Mouse (Mus musculus): Measurements from ENCODE around the gene Tbxas1. TPM values are rescaled to one million over a fixed set of nuclear protein-coding genes. Genes with fewer than 3 reads are reported as not detected.

Tbxas1 gene
- polyA plus RNA-seq, 1 experiment from 2014 or later = 2.0 TPM

GRCm38 (mm10) chr6:38840780-38841179, 34.4 kb upstream of the Tbxas1 start:
- ATAC-seq (ENCODE audit: low FRiP score, low TSS enrichment) (no peak), DNase-seq (ENCODE audit: low spot score) (no peak)
- Histone ChIP-seq H3K4me2 (replicated peaks; ENCODE audit: low read depth) (no peak overlapping the region), H3K4me1 (replicated peaks; ENCODE audit: control insufficient read depth, insufficient read depth) (no peaks in the 10 kb centered on the region), H3K9me3 (ENCODE audit: control insufficient read depth, low read length) (no peaks in the 10 kb centered on the region), H3K4me3 (ENCODE audit: low read depth, low read length) (no peak overlapping the region), H3K27ac (replicated peaks) (no peak overlapping the region), H3K9ac (ENCODE audit: low read length) (no peak overlapping the region), H3K27me3 (ENCODE audit: control insufficient read depth, insufficient read depth, low read length) (no peaks in the 10 kb centered on the region), H3K36me3 (ENCODE audit: control insufficient read depth, insufficient read depth, low read length) (no peaks in the 10 kb centered on the region)
- WGBS = 63% methylated on average over 1 of the region's 1 CpGs
- no peak for TF ChIP-seq EP300 (optimal IDR thresholded peaks at IDR 0.05)
- no peak for TF ChIP-seq CTCF (IDR thresholded peaks at IDR 0.05; ENCODE audit: low read depth)

- WGBS = 71% methylated on average over 3 of the region's 3 CpGs
These were observed 33.7 kb upstream of the Tbxas1 start for GRCm38 (mm10) chr6:38841551-38841950.

GRCm38 (mm10) chr6:38845117-38845516, 30.1 kb upstream of the Tbxas1 start:
- H3K36me3 ChIP-seq (ENCODE audit: control insufficient read depth, insufficient read depth, low read length) = no peaks in the 10 kb centered on the region
- no peak for TF ChIP-seq CTCF (IDR thresholded peaks at IDR 0.05; ENCODE audit: low read depth)
- H3K4me1 ChIP-seq (replicated peaks; ENCODE audit: control insufficient read depth, insufficient read depth) = peaks cover 14% of the 10 kb centered on the region
- DNase-seq (ENCODE audit: low spot score) = no peak
- 53% methylated on average over 1 of the region's 1 CpGs for WGBS
- no peaks in the 10 kb centered on the region for H3K9me3 ChIP-seq (ENCODE audit: control insufficient read depth, low read length)
- peak overlapping the region; percentile 67 for H3K27ac ChIP-seq (replicated peaks)
- H3K4me3 ChIP-seq (ENCODE audit: low read depth, low read length) = no peak overlapping the region
- no peak overlapping the region for H3K9ac ChIP-seq (ENCODE audit: low read length)
- no peak for ATAC-seq (ENCODE audit: low FRiP score, low TSS enrichment)
- H3K27me3 ChIP-seq (ENCODE audit: control insufficient read depth, insufficient read depth, low read length) = no peaks in the 10 kb centered on the region
- no peak overlapping the region for H3K4me2 ChIP-seq (replicated peaks; ENCODE audit: low read depth)

More at GRCm38 (mm10) chr6:38841551-38841950, 33.7 kb upstream of the Tbxas1 start:
- no peaks in the 10 kb centered on the region for H3K36me3 ChIP-seq (ENCODE audit: control insufficient read depth, insufficient read depth, low read length)
- no peak overlapping the region for H3K4me2 ChIP-seq (replicated peaks; ENCODE audit: low read depth)
- H3K4me3 ChIP-seq (ENCODE audit: low read depth, low read length) = no peak overlapping the region
- DNase-seq (ENCODE audit: low spot score) = no peak
- ATAC-seq (ENCODE audit: low FRiP score, low TSS enrichment) = no peak
- H3K4me1 ChIP-seq (replicated peaks; ENCODE audit: control insufficient read depth, insufficient read depth) = peaks cover 4% of the 10 kb centered on the region
- no peak overlapping the region for H3K9ac ChIP-seq (ENCODE audit: low read length)
- no peaks in the 10 kb centered on the region for H3K9me3 ChIP-seq (ENCODE audit: control insufficient read depth, low read length)
- TF ChIP-seq EP300 (optimal IDR thresholded peaks at IDR 0.05) (no peak), CTCF (IDR thresholded peaks at IDR 0.05; ENCODE audit: low read depth) (no peak)
- H3K27me3 ChIP-seq (ENCODE audit: control insufficient read depth, insufficient read depth, low read length) = no peaks in the 10 kb centered on the region
- H3K27ac ChIP-seq (replicated peaks) = no peak overlapping the region

- ATAC-seq (ENCODE audit: low FRiP score, low TSS enrichment) (peak; percentile 82), DNase-seq (ENCODE audit: low spot score) (no peak)
- 38% methylated on average over 5 of the region's 5 CpGs for WGBS
- no peak overlapping the region for H3K4me2 ChIP-seq (replicated peaks; ENCODE audit: low read depth)
- no peak overlapping the region for H3K9ac ChIP-seq (ENCODE audit: low read length)
- no peaks in the 10 kb centered on the region for H3K27me3 ChIP-seq (ENCODE audit: control insufficient read depth, insufficient read depth, low read length)
- peaks cover 14% of the 10 kb centered on the region for H3K4me1 ChIP-seq (replicated peaks; ENCODE audit: control insufficient read depth, insufficient read depth)
- H3K36me3 ChIP-seq (ENCODE audit: control insufficient read depth, insufficient read depth, low read length) = no peaks in the 10 kb centered on the region
- no peak overlapping the region for H3K4me3 ChIP-seq (ENCODE audit: low read depth, low read length)
- no peak overlapping the region for H3K27ac ChIP-seq (replicated peaks)
- no peak for TF ChIP-seq EP300 (optimal IDR thresholded peaks at IDR 0.05)
- TF ChIP-seq CTCF (IDR thresholded peaks at IDR 0.05; ENCODE audit: low read depth) = no peak
- H3K9me3 ChIP-seq (ENCODE audit: control insufficient read depth, low read length) = no peaks in the 10 kb centered on the region
These were observed 29.3 kb upstream of the Tbxas1 start for GRCm38 (mm10) chr6:38845876-38846275.

GRCm38 (mm10) chr6:38846330-38847195, 28.6 kb upstream of the Tbxas1 start:
- no peak overlapping the region for H3K9ac ChIP-seq (ENCODE audit: low read length)
- H3K27ac ChIP-seq (replicated peaks) = peak overlapping the region; percentile 65
- no peak for DNase-seq (ENCODE audit: low spot score)
- no peak overlapping the region for H3K4me3 ChIP-seq (ENCODE audit: low read depth, low read length)
- no peaks in the 10 kb centered on the region for H3K27me3 ChIP-seq (ENCODE audit: control insufficient read depth, insufficient read depth, low read length)
- no peaks in the 10 kb centered on the region for H3K9me3 ChIP-seq (ENCODE audit: control insufficient read depth, low read length)
- WGBS = 39% methylated on average over 6 of the region's 6 CpGs
- no peak overlapping the region for H3K4me2 ChIP-seq (replicated peaks; ENCODE audit: low read depth)
- H3K4me1 ChIP-seq (replicated peaks; ENCODE audit: control insufficient read depth, insufficient read depth) = peaks cover 14% of the 10 kb centered on the region
- TF ChIP-seq CTCF (IDR thresholded peaks at IDR 0.05; ENCODE audit: low read depth) (no peak), EP300 (optimal IDR thresholded peaks at IDR 0.05) (no peak)
- H3K36me3 ChIP-seq (ENCODE audit: control insufficient read depth, insufficient read depth, low read length) = no peaks in the 10 kb centered on the region
- ATAC-seq (ENCODE audit: low FRiP score, low TSS enrichment) = no peak; the same call in 1 of the 2 replicates

- TF ChIP-seq CTCF (IDR thresholded peaks at IDR 0.05; ENCODE audit: low read depth) (no peak), EP300 (optimal IDR thresholded peaks at IDR 0.05) (no peak)
- ATAC-seq (ENCODE audit: low FRiP score, low TSS enrichment) (no peak), DNase-seq (ENCODE audit: low spot score) (no peak)
- Histone ChIP-seq H3K36me3 (ENCODE audit: control insufficient read depth, insufficient read depth, low read length) (no peaks in the 10 kb centered on the region), H3K27me3 (ENCODE audit: control insufficient read depth, insufficient read depth, low read length) (no peaks in the 10 kb centered on the region), H3K4me2 (replicated peaks; ENCODE audit: low read depth) (no peak overlapping the region), H3K4me1 (replicated peaks; ENCODE audit: control insufficient read depth, insufficient read depth) (peaks cover 14% of the 10 kb centered on the region), H3K27ac (replicated peaks) (peak overlapping the region; percentile 65), H3K9ac (ENCODE audit: low read length) (no peak overlapping the region), H3K9me3 (ENCODE audit: control insufficient read depth, low read length) (no peaks in the 10 kb centered on the region), H3K4me3 (ENCODE audit: low read depth, low read length) (no peak overlapping the region)
- 31% methylated on average over 1 of the region's 1 CpGs for WGBS
These were observed 27.8 kb upstream of the Tbxas1 start for GRCm38 (mm10) chr6:38847447-38847846.
